Mouse (Mus musculus) midbrain, embryonic 13.5 days (tissue): Measurements from ENCODE around the gene Uts2b. TPM values are rescaled to one million over a fixed set of nuclear protein-coding genes. Genes with fewer than 3 reads are reported as not detected.

Source experiments
- ATAC-seq: fragments of 200-750 bp; cut with Nextera tagmentation; 2 replicates; pipeline ENCODE4 v1.8.0; 2017; ENCODE audit warnings: mild to moderate bottlenecking, moderate TSS enrichment, moderate library complexity
- H3K27ac ChIP-seq: fragments of 300-500 bp; sonication (generic); 2 replicates; pipeline ENCODE4 v1.5.1; 2015; ENCODE audit warnings: inconsistent platforms, mild to moderate bottlenecking, moderate library complexity
- H3K27me3 ChIP-seq: fragments of 300-500 bp; sonication (generic); 2 replicates; pipeline ENCODE4 v1.6.1; 2015; ENCODE audit warnings: mild to moderate bottlenecking, inconsistent platforms
- H3K36me3 ChIP-seq: fragments of 300-500 bp; sonication (generic); 2 replicates; pipeline ENCODE4 v1.6.1; 2015; ENCODE audit warnings: mild to moderate bottlenecking, inconsistent platforms
- H3K4me1 ChIP-seq: fragments of 300-500 bp; sonication (generic); replicated peaks from 2 replicates; pipeline ENCODE4 v1.6.1; 2015; ENCODE audit warnings: inconsistent platforms
- H3K4me2 ChIP-seq: fragments of 300-500 bp; sonication (generic); replicated peaks from 2 replicates; pipeline ENCODE4 v1.6.1; 2015; ENCODE audit warnings: moderate library complexity, mild to moderate bottlenecking, inconsistent platforms
- H3K4me3 ChIP-seq: fragments of 300-500 bp; sonication (generic); replicated peaks from 2 replicates; pipeline ENCODE4 v1.5.1; 2015; ENCODE audit warnings: mild to moderate bottlenecking, inconsistent platforms
- H3K9ac ChIP-seq: fragments of 300-500 bp; sonication (generic); replicated peaks from 2 replicates; pipeline ENCODE4 v1.6.1; 2015; ENCODE audit warnings: mild to moderate bottlenecking, inconsistent platforms
- H3K9me3 ChIP-seq: fragments of 300-500 bp; sonication (generic); 2 replicates; pipeline ENCODE4 v1.6.1; 2016; ENCODE audit warnings: mild to moderate bottlenecking, inconsistent platforms
- WGBS: fragments of 180-500 bp; shearing (Covaris S2); methylation state at CpG from one replicate; pipeline ENCODE4 v1.1.7; 2015; 5-methylcytosine and 5-hydroxymethylcytosine counted together
- polyA plus RNA-seq: library from polyadenylated mRNA; unstranded; fragments of >200 nt; fragmentation: Nextera tagmentation; extraction: Ambion mirVana; gene quantifications from 2 replicates; pipeline ENCODE4 v1.2.1, GENCODE M21; 2015

Gene Uts2b
- polyA plus RNA-seq, 1 experiment from 2014 or later = 0.46 TPM

- H3K9me3 ChIP-seq = no peaks in the 10 kb centered on the region
- peak; percentile 18 for ATAC-seq
These were observed 19.7 kb upstream of the Uts2b start for GRCm38 (mm10) chr16:27389534-27390282.

GRCm38 (mm10) chr16:27388761-27389451 is 18.9 kb upstream of the Uts2b start, which contains the start of gene Ccdc50:
TSS of gene Ccdc50 (plus strand) at chr16:27388869.
- H3K36me3 ChIP-seq = no peaks in the 10 kb centered on the region
- peak within 1 kb of the TSS; percentile 96 for H3K4me3 ChIP-seq
- H3K4me1 ChIP-seq = peaks cover 39% of the 10 kb centered on the region
- H3K4me2 ChIP-seq = peak within 1 kb of the TSS; percentile 80
- peak; percentile 98 for ATAC-seq
- no peaks in the 10 kb centered on the region for H3K9me3 ChIP-seq
- H3K9ac ChIP-seq = peak within 1 kb of the TSS; percentile 97
- H3K27ac ChIP-seq = peak within 1 kb of the TSS; percentile 97
- under 1% methylated on average over 68 of the region's 69 CpGs for whole genome bisulfite sequencing
- no peaks in the 10 kb centered on the region for H3K27me3 ChIP-seq

More at GRCm38 (mm10) chr16:27389534-27390282, 19.7 kb upstream of the Uts2b start:
- H3K4me1 ChIP-seq = peaks cover 39% of the 10 kb centered on the region
- H3K27me3 ChIP-seq = no peaks in the 10 kb centered on the region
- H3K4me2 ChIP-seq = peak overlapping the region; percentile 80
- 25% methylated on average over 7 of the region's 7 CpGs for WGBS
- H3K4me3 ChIP-seq = peak overlapping the region; percentile 96
- H3K9ac ChIP-seq = peak overlapping the region; percentile 97
- H3K36me3 ChIP-seq = no peaks in the 10 kb centered on the region
- H3K27ac ChIP-seq = peak overlapping the region; percentile 97

DNA sequence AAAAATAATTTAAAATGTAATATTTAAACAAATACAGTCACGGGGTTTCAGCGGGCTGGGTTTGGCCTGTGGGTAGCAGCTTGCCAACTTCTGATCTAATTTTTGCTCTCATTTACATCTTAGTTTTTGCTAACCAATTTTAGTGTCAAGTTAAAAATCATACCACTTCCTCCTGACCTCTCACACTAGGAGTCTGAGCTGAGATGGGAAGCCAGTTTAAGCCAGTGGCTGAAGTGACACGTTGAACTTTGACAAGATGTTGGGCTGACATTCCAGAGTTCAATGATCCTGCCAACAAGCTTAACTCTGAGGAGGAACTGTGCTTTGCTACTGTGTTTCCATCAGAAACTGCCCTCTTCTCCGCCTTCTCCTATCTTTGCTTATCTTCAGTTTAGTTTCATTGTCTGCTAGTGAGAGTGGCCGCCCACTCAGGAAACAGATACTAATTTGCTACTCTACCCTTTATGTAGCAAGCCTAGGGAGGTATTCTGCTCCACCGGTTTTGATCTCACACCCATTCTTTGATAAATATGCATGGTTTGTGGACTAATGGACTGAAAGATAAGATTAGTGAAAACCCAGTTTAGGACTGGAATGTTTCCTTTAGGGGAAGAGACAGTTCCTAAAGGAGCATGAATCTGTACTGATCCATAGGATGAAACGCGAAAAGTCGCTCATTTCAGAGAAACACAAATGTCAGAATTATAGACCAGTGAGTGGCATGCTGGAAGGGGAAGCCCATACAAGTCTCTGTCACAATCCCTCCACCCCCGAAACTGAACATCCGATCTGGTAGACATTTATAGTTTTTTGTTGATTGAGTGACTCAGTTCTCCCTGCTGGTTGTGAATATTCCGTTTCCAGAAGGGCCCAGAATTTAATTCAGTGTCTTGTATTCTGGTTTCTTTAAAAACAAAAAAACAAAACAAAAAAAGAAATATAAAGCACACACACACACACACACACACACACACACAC is 17.9 kb upstream of the Uts2b start:
- Histone ChIP-seq H3K9ac (peak overlapping the region; percentile 97), H3K36me3 (no peaks in the 10 kb centered on the region), H3K27ac (peak overlapping the region; percentile 97), H3K4me2 (peak overlapping the region; percentile 80), H3K4me3 (peak overlapping the region; percentile 96), H3K27me3 (no peaks in the 10 kb centered on the region), H3K4me1 (peaks cover 35% of the 10 kb centered on the region), H3K9me3 (no peaks in the 10 kb centered on the region)
- no peak for ATAC-seq
- 45% methylated on average over 12 of the region's 12 CpGs for WGBS

DNA sequence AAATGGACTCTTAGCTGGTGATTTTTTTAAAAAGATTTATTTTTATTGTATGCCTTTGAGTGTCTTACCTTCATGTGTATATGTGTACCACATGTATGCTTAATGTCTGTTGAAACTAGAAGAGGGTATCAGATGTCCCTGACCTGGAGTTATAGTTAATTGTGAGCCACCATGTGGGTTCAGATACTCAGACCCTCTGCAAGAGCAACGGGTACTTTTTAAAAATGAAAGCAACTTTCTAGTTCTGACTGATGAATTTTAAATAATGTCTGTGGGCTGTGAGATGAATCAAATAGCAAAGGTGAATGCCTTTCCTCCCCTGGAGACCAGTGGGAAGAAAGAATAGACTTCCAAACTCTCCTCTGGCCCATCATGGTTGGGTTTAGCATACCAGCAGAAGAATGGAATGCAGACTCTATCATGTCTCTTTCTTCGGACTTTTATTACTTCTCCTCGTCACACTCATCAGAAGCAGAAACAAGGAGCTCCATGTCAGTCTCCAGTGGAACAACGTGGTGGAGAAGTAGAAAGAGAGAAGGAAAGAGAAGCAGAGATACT is 16.9 kb upstream of the Uts2b start:
- Histone ChIP-seq H3K36me3 (no peaks in the 10 kb centered on the region), H3K4me1 (peaks cover 29% of the 10 kb centered on the region), H3K4me3 (no peak overlapping the region), H3K9ac (no peak overlapping the region), H3K27ac (no peak overlapping the region), H3K27me3 (no peaks in the 10 kb centered on the region), H3K4me2 (no peak overlapping the region), H3K9me3 (no peaks in the 10 kb centered on the region)
- WGBS = 87% methylated on average over 4 of the region's 4 CpGs
- ATAC-seq = no peak

DNA sequence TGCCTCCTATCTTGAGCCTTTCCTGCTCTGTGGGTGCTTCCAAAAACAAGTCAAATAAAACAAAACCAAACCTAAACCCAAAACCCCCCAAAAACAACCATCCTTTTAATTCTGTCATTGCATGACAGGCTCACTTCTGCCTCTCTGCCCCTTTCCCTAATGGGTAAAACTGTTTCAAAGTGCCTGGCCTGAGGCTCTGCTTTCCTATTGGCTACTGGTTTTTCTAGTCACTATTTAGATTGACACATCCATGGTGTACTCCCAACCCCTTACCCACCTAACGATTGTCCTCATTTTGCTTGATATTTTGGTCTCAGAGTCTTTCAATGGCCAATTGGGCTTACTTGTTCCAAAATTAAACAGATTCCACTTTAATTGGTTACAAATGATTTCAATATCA is 15.6 kb upstream of the Uts2b start:
- H3K4me1 ChIP-seq = peaks cover 18% of the 10 kb centered on the region
- no peak overlapping the region for H3K4me2 ChIP-seq
- WGBS = 90% methylated on average over 1 of the region's 1 CpGs
- no peak overlapping the region for H3K9ac ChIP-seq
- ATAC-seq = no peak
- H3K27ac ChIP-seq = no peak overlapping the region
- no peak overlapping the region for H3K4me3 ChIP-seq
- H3K36me3 ChIP-seq = no peaks in the 10 kb centered on the region
- H3K9me3 ChIP-seq = no peaks in the 10 kb centered on the region
- H3K27me3 ChIP-seq = no peaks in the 10 kb centered on the region

DNA sequence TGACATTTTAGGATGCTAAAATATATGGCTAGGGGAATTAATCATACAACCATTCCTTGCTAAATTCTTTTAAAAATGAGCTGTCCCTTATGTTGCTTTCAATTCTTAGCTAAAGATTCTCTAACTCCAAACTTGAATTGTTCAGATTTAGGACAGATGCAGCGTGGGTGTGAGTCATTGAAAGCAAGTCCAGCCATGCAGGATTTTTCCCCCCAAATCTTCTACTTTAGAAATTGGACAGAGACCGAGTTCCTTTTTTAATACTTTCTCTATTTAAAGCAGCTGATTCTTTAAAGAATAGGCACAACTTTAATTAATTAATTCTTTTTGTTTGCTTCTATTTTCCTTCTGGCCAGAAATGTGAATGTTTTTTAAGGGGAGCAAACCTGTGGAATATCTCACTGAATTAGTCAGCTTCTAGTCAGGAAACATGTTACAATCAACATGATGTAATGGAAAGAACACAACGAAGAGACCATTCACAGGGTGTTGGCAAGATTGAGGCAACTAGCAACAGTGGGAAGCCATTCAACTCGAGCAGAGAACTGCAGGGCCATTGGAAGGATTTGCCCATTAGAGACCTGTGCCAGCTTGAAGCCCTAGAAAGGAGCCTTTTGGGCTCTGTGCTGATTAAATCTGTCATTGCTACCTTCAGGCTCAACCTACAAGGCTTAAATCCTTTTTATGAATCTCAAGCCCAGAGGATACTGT is 15.0 kb upstream of the Uts2b start:
- no peak overlapping the region for H3K4me3 ChIP-seq
- H3K27ac ChIP-seq = no peak overlapping the region
- WGBS = 71% methylated on average over 4 of the region's 4 CpGs
- no peaks in the 10 kb centered on the region for H3K9me3 ChIP-seq
- H3K36me3 ChIP-seq = no peaks in the 10 kb centered on the region
- no peak overlapping the region for H3K9ac ChIP-seq
- no peaks in the 10 kb centered on the region for H3K27me3 ChIP-seq
- no peak for ATAC-seq
- H3K4me2 ChIP-seq = no peak overlapping the region
- peaks cover 12% of the 10 kb centered on the region for H3K4me1 ChIP-seq

DNA sequence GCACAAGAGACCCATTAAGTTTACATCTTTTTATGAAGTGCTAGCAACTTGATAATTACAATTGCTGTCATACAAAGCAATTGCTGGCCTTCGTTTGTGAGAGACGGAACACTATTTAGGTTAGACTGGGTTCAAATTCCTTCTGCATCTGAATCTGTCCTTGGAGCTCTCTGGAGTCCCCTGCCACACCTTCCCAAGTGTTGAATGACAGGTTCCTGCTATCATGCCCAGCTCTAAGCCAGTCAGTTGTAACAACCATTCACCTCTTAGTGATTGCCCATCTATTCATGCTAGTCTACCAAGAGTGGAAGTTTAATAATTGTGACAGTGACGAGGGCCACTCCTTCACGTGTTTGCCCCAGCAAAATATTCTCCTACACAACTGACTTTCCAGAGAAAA is 12.2 kb upstream of the Uts2b start:
- 86% methylated on average over 4 of the region's 4 CpGs for WGBS
- H3K27ac ChIP-seq = no peak overlapping the region
- no peaks in the 10 kb centered on the region for H3K36me3 ChIP-seq
- H3K27me3 ChIP-seq = no peaks in the 10 kb centered on the region
- H3K9me3 ChIP-seq = no peaks in the 10 kb centered on the region
- H3K4me3 ChIP-seq = no peak overlapping the region
- H3K9ac ChIP-seq = no peak overlapping the region
- no peak for ATAC-seq
- no peaks in the 10 kb centered on the region for H3K4me1 ChIP-seq
- H3K4me2 ChIP-seq = no peak overlapping the region

- Histone ChIP-seq H3K4me1 (no peaks in the 10 kb centered on the region), H3K27me3 (no peaks in the 10 kb centered on the region), H3K27ac (no peak overlapping the region), H3K9ac (no peak overlapping the region), H3K36me3 (no peaks in the 10 kb centered on the region), H3K4me2 (no peak overlapping the region), H3K9me3 (no peaks in the 10 kb centered on the region), H3K4me3 (no peak overlapping the region)
- no peak for ATAC-seq
These were observed 6.5 kb upstream of the Uts2b start for GRCm38 (mm10) chr16:27376556-27376955.

GRCm38 (mm10) chr16:27375318-27375717 is 5.3 kb upstream of the Uts2b start:
- Histone ChIP-seq H3K9me3 (no peaks in the 10 kb centered on the region), H3K27ac (no peak overlapping the region), H3K9ac (no peak overlapping the region), H3K4me3 (no peak overlapping the region), H3K4me1 (no peaks in the 10 kb centered on the region), H3K27me3 (no peaks in the 10 kb centered on the region), H3K4me2 (no peak overlapping the region), H3K36me3 (no peaks in the 10 kb centered on the region)
- 92% methylated on average over 2 of the region's 2 CpGs for WGBS
- no peak for ATAC-seq

GRCm38 (mm10) chr16:27374139-27374538 is 4.1 kb upstream of the Uts2b start:
- no peak overlapping the region for H3K4me3 ChIP-seq
- WGBS = 78% methylated on average over 3 of the region's 3 CpGs
- H3K27ac ChIP-seq = no peak overlapping the region
- no peaks in the 10 kb centered on the region for H3K36me3 ChIP-seq
- H3K4me1 ChIP-seq = no peaks in the 10 kb centered on the region
- no peaks in the 10 kb centered on the region for H3K27me3 ChIP-seq
- no peak overlapping the region for H3K9ac ChIP-seq
- no peaks in the 10 kb centered on the region for H3K9me3 ChIP-seq
- ATAC-seq = no peak
- no peak overlapping the region for H3K4me2 ChIP-seq

DNA sequence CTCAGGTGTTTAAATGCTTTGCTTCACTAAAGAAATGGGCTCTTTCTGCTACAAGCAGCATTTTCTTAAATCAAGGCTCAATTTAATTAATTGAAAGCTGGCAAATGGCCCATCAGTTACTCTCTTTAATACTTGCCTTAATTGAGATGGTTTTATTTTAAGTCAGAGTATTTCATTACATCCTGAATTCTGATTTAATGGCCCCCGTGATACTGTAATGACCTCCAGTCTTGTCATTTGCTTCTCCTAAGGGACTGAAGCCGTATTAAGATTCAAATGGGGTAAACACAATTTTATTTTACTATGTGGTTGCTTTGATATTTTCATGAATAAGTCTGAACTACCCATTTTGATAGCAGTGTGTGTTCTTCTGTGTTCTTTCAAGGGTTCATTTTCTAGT is 661 bp upstream of the Uts2b start:
- Histone ChIP-seq H3K9me3 (no peaks in the 10 kb centered on the region), H3K4me1 (no peaks in the 10 kb centered on the region), H3K27ac (no peak overlapping the region), H3K36me3 (no peaks in the 10 kb centered on the region), H3K4me2 (no peak overlapping the region), H3K9ac (no peak overlapping the region), H3K27me3 (no peaks in the 10 kb centered on the region), H3K4me3 (no peak overlapping the region)
- ATAC-seq = no peak
- 85% methylated on average over 2 of the region's 2 CpGs for WGBS
